Mouse (Mus musculus): ENCODE results near the gene Arvcf. TPM values are rescaled to one million over a fixed set of nuclear protein-coding genes. Genes with fewer than 3 reads are reported as not detected.

Arvcf gene
- total and polyA plus RNA-seq, 2 experiments from 2014 or later: 22.5 to 62.1 TPM

DNA sequence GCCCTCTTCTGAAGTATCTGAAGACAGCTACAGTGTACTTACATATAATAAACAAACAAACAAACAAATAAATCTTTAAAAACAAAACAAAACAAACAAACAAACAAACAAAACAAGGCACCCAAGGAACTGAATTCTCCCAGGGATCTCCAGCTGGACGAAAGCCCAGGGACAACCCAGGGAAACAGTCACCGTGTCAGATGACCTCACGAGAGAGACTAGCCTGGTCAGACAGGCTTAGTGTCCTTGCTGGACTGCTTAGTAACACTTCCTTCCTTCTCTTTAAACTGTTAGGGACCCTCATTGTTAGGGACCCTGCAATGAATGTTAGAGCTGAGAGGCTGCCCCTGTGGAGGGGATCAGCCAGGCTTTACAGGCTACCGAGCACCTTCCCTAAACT is 10.7 kb upstream of the Arvcf start:
- WGBS: 54% methylated on average over 4 of the region's 4 CpGs
- ATAC-seq (ENCODE audit: insufficient read depth, low read depth) (no peak), DNase-seq (ENCODE audit: low spot score) (no peak)

DNA sequence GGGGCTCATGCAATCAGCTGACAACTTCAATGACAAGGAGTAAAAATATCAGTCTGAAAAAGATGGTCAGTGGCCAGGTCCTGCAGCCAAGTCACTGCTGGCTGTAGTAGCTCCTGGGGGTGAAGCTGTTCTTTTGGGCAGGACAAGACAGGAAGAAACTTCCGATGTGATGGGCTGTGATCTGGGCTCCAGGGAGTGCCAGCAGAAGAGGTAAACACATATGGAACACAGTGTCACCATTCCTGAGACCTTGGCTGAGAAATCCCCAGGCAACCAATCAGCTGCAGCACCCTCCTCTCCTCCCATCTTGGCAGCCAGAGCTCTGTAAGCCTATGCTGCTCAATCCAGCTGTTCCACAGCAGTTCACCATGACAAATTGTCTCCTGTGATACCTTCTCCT is 8.1 kb upstream of the Arvcf start:
- TF ChIP-seq CTCF (IDR thresholded peaks at IDR 0.05; ENCODE audit: low read depth): no peak
- no peak for TF ChIP-seq EP300 (IDR thresholded peaks at IDR 0.05; ENCODE audit: low read depth)
- Histone ChIP-seq H3K27me3 (ENCODE audit: control insufficient read depth, insufficient read depth, low read length) (no peaks in the 10 kb centered on the region), H3K27ac (ENCODE audit: low read depth) (peak overlapping the region; percentile 47), H3K4me2 (ENCODE audit: low read depth, low read length) (no peak overlapping the region), H3K9me3 (replicated peaks; ENCODE audit: control insufficient read depth, low read length) (no peaks in the 10 kb centered on the region), H3K36me3 (replicated peaks; ENCODE audit: control insufficient read depth, insufficient read depth, low read length) (0 out of 2 replicates have a peak, but pooled peaks cover 6% of the 10 kb centered on the region), H3K4me1 (ENCODE audit: control insufficient read depth, insufficient read depth) (peaks cover 28% of the 10 kb centered on the region), H3K9ac (replicated peaks; ENCODE audit: low read depth, low read length) (no peak overlapping the region), H3K4me3 (ENCODE audit: low read depth, low read length) (no peak overlapping the region)
- ATAC-seq (ENCODE audit: insufficient read depth, low read depth): no peak
- 50% methylated on average over 1 of the region's 1 CpGs for WGBS
- no peak for DNase-seq (ENCODE audit: low spot score)

More for the DNA sequence above, 10.7 kb upstream of the Arvcf start:
- H3K36me3 ChIP-seq (replicated peaks; ENCODE audit: control insufficient read depth, insufficient read depth, low read length): 0 out of 2 replicates have a peak, but pooled peaks cover 6% of the 10 kb centered on the region
- no peak overlapping the region for H3K9ac ChIP-seq (replicated peaks; ENCODE audit: low read depth, low read length)
- no peak overlapping the region for H3K4me3 ChIP-seq (ENCODE audit: low read depth, low read length)
- no peak overlapping the region for H3K27ac ChIP-seq (ENCODE audit: low read depth)
- TF ChIP-seq EP300 (IDR thresholded peaks at IDR 0.05; ENCODE audit: low read depth) (no peak), CTCF (IDR thresholded peaks at IDR 0.05; ENCODE audit: low read depth) (no peak)
- H3K9me3 ChIP-seq (replicated peaks; ENCODE audit: control insufficient read depth, low read length): no peaks in the 10 kb centered on the region
- no peak overlapping the region for H3K4me2 ChIP-seq (ENCODE audit: low read depth, low read length)
- H3K27me3 ChIP-seq (ENCODE audit: control insufficient read depth, insufficient read depth, low read length): no peaks in the 10 kb centered on the region
- peaks cover 29% of the 10 kb centered on the region for H3K4me1 ChIP-seq (ENCODE audit: control insufficient read depth, insufficient read depth)

DNA sequence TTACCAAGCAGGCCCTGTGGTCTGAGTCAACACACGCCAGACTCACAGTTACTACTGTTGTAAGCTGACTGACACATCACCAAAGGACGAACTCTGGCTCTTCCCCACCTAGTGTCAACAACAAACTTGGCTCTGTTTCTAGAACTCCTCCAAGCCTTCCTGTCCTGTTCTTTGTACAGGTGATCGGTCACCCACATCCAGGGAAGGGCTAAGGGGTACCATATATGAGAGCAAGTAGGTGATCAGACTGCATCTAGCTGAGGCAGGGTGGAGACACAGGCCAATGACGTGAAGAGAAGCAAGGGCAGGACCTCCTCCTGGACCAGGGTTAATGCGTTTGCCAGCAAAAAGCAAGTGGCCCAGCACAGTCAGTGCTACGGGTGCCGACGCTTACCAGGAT is 6.4 kb upstream of the Arvcf start:
- 0 out of 2 replicates have a peak, but pooled peaks cover 6% of the 10 kb centered on the region for H3K36me3 ChIP-seq (replicated peaks; ENCODE audit: control insufficient read depth, insufficient read depth, low read length)
- DNase-seq (ENCODE audit: low spot score): no peak
- H3K4me1 ChIP-seq (ENCODE audit: control insufficient read depth, insufficient read depth): peaks cover 21% of the 10 kb centered on the region
- ATAC-seq (ENCODE audit: insufficient read depth, low read depth): no peak
- no peak overlapping the region for H3K4me2 ChIP-seq (ENCODE audit: low read depth, low read length)
- no peak for TF ChIP-seq EP300 (IDR thresholded peaks at IDR 0.05; ENCODE audit: low read depth)
- no peak for TF ChIP-seq CTCF (IDR thresholded peaks at IDR 0.05; ENCODE audit: low read depth)
- no peak overlapping the region for H3K27ac ChIP-seq (ENCODE audit: low read depth)
- H3K27me3 ChIP-seq (ENCODE audit: control insufficient read depth, insufficient read depth, low read length): no peaks in the 10 kb centered on the region
- no peak overlapping the region for H3K4me3 ChIP-seq (ENCODE audit: low read depth, low read length)
- no peak overlapping the region for H3K9ac ChIP-seq (replicated peaks; ENCODE audit: low read depth, low read length)
- WGBS: 81% methylated on average over 8 of the region's 8 CpGs
- no peaks in the 10 kb centered on the region for H3K9me3 ChIP-seq (replicated peaks; ENCODE audit: control insufficient read depth, low read length)

DNA sequence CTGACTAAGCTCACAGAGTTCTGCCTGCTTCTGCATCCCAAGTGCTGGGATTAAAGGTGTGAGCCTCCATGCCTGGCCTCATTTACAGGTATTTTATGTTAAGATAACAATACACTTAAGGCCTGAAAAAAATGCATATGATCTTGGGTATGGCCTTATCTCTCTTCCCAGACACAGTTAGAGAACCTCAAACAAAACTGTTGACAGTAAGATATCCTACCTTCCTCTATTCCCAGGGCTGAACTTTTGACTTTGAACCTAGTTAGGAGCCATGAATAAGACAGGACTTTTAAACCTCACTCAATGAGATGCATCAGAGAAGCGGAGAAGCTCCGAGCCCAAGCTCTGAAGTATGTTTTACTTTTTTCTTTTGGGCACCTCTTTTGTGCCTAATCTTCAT is 5.9 kb upstream of the Arvcf start:
- H3K27ac ChIP-seq (ENCODE audit: low read depth): no peak overlapping the region
- H3K4me3 ChIP-seq (ENCODE audit: low read depth, low read length): no peak overlapping the region
- peaks cover 18% of the 10 kb centered on the region for H3K4me1 ChIP-seq (ENCODE audit: control insufficient read depth, insufficient read depth)
- no peak overlapping the region for H3K9ac ChIP-seq (replicated peaks; ENCODE audit: low read depth, low read length)
- DNase-seq (ENCODE audit: low spot score) (no peak), ATAC-seq (ENCODE audit: insufficient read depth, low read depth) (no peak)
- 0 out of 2 replicates have a peak, but pooled peaks cover 6% of the 10 kb centered on the region for H3K36me3 ChIP-seq (replicated peaks; ENCODE audit: control insufficient read depth, insufficient read depth, low read length)
- no peak overlapping the region for H3K4me2 ChIP-seq (ENCODE audit: low read depth, low read length)
- no peaks in the 10 kb centered on the region for H3K27me3 ChIP-seq (ENCODE audit: control insufficient read depth, insufficient read depth, low read length)
- no peak for TF ChIP-seq EP300 (IDR thresholded peaks at IDR 0.05; ENCODE audit: low read depth)
- no peak for TF ChIP-seq CTCF (IDR thresholded peaks at IDR 0.05; ENCODE audit: low read depth)
- WGBS: 88% methylated on average over 2 of the region's 2 CpGs
- no peaks in the 10 kb centered on the region for H3K9me3 ChIP-seq (replicated peaks; ENCODE audit: control insufficient read depth, low read length)

DNA sequence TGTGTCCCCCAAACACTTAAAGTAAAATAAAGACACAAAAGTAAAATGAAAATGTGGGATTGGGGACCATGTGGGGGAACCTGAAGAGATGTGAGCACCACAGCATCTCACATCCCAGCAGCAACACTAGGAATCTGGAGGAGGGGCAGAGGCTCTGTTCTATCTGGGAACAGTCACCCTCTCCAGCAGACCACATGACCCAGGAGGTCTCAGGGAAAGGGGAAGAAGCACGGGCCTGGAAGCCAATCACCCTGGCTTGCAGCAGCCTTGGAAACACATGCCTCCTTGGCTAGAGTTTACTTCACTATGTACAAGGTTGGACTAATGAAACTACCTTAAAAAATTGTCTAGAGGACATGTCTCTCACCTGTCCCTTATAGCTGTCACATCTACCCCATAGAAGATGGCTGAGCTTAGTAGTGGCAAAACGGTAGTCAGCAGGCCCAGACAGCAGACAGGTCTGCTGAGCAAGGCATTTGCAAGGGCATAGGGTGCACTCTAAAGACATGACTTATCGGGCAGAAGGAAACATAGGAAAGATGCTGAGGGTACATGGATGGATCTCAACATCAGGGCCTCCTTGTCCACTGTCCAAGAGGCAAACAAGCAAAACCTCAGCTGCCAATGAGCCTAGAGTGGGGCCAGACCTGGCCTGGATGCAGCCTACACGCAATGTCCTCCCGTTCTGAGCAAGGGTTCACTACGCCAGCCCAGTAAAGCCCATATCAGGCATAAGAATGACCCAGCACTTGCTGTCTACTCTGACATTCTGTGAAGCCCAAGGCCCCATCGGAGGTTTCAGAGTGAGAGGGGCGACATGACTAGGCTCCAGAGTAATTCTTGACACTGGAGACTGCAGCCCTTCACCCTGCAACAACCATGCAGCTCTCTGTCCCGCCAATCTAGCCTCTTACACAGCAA is 5.1 kb upstream of the Arvcf start:
- 20% methylated on average over 9 of the region's 9 CpGs for WGBS
- no peak for TF ChIP-seq EP300 (IDR thresholded peaks at IDR 0.05; ENCODE audit: low read depth)
- TF ChIP-seq CTCF (IDR thresholded peaks at IDR 0.05; ENCODE audit: low read depth): no peak
- DNase-seq (ENCODE audit: low spot score): no peak
- Histone ChIP-seq H3K27ac (ENCODE audit: low read depth) (peak overlapping the region; percentile 54), H3K9ac (replicated peaks; ENCODE audit: low read depth, low read length) (peak overlapping the region; percentile 61), H3K27me3 (ENCODE audit: control insufficient read depth, insufficient read depth, low read length) (no peaks in the 10 kb centered on the region), H3K4me3 (ENCODE audit: low read depth, low read length) (peak overlapping the region; percentile 61), H3K9me3 (replicated peaks; ENCODE audit: control insufficient read depth, low read length) (no peaks in the 10 kb centered on the region), H3K4me1 (ENCODE audit: control insufficient read depth, insufficient read depth) (peaks cover 18% of the 10 kb centered on the region), H3K36me3 (replicated peaks; ENCODE audit: control insufficient read depth, insufficient read depth, low read length) (0 out of 2 replicates have a peak, but pooled peaks cover 5% of the 10 kb centered on the region), H3K4me2 (ENCODE audit: low read depth, low read length) (peak overlapping the region; percentile 69)
- no peak for ATAC-seq (ENCODE audit: insufficient read depth, low read depth)
